Mouse (Mus musculus): Measurements from ENCODE around the gene Zc3h7b.

Zc3h7b gene

DNA sequence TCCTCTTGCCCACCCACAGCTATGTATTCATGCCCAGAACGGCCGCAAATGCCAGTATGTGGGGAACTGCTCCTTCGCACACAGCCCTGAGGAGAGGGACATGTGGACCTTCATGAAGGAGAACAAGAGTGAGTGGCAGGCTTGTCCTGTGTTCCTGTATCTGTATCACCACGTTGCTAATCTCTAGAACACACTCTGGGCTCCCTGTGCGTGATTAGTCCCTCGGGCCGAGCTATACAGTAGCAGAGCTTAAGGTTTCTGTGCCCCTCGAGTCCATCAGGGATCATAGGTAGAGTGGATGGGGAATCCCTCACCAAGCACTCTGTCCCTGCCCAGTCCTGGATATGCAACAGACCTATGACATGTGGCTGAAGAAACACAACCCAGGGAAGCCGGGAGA, 47.6 kb downstream of the Zc3h7b start:
- 91% methylated on average over 9 of the region's 9 CpGs for WGBS

DNA sequence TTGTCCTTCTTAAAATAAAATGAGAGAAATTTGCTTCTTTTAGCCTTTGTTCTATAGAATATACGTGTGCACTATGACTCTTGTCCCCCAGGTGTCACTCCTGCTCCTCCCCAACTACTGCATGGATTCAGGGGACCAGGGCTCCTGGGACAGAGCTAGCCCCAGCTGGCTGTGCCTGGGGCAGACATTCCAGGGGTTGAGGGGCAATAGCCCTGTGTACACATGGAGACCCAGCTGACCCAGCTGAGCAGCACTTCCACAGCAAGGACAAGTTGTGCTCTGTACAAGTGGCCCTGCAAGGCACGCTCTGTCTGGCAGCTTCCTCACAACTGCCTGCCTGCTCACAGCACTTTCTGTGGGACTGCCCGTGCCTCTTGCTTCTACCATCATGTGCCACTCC, 51.4 kb downstream of the Zc3h7b start:
- WGBS, result 59% methylated on average over 3 of the region's 3 CpGs

DNA sequence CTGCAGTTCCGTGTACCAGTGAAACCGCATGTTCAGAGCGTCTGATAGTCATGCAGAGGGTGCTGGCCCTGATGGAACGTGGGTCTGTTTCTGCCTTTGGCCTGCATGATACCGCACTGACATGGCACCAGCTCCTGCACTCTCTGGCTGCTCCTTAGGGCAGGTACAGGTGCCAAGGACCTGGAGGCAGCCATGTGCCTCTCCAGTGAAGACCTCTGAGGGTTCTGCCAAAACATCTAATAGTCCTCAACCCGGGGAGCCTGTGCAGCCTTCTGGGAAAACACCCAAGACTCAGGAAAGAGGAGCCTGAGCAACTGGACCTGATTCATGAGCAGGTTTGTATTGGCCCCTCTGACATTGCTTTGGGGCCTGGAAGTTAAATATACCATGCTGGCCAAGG, 53.0 kb downstream of the Zc3h7b start:
- 56% methylated on average over 6 of the region's 6 CpGs for WGBS

DNA sequence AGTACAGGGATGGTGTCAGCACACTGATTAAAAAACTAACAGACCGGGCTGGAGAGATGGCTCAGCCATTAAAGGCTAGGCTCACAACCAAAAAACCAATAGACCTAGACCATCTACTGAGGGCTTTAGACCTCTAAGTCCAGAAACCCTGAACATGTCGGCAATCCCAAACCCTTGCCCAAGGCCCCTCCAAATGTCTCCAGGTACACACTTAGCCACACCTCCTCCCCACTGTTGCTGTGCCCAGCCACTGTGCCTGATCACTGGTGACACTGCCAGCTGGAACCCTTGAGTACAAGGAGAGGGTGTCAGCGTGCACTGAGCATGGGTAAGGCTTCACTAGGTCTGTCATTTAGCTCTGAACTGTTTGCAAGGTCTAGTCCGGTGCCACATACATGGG, 53.6 kb downstream of the Zc3h7b start:
- 89% methylated on average over 4 of the region's 4 CpGs for WGBS

DNA sequence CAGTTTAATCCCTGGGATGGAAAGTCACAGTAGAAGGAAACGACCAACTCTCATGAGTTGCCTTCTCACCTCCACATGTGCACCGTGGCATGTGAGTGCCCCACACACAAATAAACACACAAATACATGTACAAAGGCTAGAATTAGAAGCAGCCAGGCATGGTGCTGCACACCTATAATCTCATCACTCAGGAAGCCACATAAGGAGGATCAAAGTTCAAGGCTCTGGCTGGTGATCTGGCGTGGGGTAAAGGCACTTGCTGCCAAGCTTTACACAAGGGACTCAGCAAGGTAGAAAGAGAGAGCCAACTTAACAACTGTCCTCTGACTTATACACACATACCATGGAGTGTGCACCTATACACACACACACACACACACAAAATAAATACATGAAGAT, 55.5 kb downstream of the Zc3h7b start:
- 87% methylated on average over 3 of the region's 3 CpGs for WGBS

DNA sequence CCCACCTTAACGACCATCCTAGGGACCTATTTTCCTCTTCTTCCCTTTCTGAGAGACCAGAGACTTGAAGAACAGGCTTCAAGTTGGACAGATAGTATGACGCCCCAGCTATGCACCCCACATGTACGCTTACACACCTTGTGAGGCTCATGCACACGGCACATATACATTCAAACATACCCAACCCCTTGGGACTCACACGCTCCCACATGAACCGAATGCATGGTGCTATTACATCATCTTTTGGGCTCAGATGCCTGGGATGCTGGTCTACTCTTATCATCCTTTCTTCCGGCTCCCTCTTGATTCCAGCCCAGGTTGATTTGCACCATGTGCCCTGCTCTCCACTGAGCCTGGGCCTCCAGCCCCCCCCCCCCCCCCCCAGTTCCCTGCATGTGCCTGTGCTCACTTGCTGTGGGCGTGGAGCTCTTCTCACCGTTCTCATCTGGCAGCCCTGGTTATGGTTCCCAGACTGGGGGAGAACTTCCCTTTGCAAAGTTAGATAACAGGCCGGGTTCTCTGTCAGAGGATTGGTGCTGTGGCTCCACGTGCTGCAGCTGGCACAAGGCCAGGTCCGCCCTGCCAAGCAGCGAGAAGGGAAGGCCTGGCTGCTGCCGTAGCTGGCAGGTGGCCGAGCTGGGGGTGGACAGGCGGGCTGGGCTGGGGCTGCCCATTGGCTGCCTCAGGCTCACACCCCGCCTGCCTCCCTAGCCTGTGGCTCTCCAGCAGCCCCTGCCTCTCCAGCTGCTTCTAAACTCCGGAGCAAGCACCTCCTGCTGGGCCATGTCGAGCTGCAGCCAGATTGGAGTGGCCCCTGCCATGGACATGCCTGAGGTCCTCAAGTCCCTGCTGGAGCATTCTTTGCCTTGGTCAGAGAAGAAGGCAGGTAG, 57.4 kb downstream of the Zc3h7b start, which contains the start of gene Tef:
Gene Tef, plus strand, starts transcription at position 421 of the 890 bp plus-strand sequence.
- WGBS, result 10% methylated on average over 19 of the region's 19 CpGs

DNA sequence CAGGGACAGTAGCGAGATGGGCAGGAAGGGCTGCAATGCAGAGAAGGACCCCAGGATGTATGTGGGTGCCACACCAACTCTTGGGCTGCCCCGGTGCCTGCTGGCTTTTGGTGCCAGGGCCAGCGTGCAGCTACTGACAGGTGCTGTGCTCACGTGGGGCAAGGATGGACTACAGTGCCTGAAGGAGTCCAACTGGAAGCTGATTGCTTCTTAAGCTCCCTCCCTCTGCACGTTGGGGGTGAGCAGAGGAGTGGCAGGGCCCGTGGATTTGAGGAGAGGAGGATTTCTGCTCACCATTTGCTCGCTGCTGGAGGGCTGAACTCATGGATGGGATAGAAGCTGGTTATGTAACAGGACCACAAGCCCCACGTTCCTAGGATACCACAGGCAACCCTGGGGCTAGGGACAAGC, 58.1 kb downstream of the Zc3h7b start:
- 5% methylated on average over 8 of the region's 8 CpGs for WGBS

DNA sequence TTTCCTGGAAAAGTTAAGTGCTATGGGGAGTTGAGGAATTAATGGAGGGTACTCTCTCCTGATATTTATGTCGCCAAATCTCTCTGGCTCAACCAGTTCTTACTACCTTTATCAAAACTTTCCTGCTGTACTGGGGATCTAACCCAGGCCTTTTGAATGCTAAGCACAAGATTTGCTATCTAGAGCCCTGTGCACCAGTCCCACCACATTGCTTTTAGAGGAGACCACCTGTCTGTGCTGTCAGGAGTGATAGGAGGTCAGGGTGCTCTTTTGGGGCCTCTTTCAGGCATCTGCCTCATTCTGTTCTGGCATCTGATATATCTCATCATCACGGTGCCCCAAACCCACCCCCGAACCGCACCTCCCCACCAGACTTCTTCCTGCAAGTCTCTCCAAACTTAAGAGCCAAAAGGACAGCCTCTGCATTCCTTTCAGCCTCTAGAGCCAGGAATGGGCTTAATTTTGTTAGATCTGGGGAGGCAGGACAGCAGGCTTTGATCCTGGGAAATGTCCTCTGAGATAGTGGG, 58.6 kb downstream of the Zc3h7b start:
- 36% methylated on average over 4 of the region's 4 CpGs for WGBS

DNA sequence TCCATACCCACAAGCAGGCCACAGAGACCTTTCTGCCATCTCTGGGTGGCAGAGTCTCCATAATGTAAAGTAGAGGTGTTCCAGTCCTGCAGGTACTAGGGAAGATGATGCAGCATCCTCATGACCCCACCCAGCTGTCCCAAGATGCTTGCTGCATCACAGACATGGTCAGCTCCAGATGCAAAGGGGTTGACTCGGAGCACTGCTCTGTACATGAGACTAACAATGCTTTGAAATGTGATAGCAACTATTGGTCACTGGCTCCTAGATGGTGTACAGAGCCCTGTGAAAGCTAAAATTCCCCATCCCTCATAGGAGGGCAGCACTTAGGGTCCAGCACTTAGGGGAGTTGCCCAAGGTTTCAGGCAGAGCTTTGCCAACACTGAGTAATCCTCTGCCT, 59.3 kb downstream of the Zc3h7b start:
- WGBS, result 70% methylated on average over 1 of the region's 1 CpGs

DNA sequence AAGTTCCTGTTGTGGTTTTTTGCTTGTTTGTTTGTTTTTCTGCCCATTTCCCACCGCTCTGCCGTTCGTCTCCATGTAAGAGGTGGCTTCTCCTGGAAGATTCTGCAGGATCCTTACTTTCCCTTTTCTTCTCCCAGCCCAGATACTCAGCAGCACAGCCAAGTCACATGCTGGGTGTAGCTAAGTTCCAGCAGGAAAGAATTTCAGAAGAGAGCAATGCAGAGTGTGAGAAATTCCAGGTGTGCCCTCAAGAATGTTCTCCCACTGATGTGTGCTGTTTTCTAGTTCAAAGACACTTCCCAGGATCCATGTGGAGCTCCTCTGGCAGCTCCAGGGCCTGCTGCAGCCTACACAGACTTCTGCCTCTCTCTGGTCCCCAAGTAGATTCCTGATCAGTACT, 60.0 kb downstream of the Zc3h7b start:
- 53% methylated on average over 3 of the region's 3 CpGs for WGBS

DNA sequence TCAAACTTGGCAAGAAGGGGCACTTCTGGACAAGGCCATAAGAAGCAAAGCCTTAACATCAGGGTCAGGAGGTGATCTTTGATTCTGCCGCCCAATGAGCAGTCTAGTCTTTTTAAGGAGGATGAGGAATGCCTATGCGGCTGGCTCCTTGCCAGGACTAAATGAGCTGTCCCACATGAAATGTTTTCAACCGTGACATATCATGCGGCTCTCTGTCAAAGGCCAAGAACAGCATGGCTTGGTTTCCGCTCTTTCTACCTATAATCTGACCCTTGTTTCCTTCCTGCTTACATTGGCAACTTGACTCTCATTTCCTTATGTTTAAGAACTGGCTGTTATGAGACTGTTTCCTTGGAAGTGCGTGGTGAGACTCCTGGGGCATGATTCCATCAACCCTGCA, 60.8 kb downstream of the Zc3h7b start:
- 55% methylated on average over 6 of the region's 6 CpGs for WGBS

DNA sequence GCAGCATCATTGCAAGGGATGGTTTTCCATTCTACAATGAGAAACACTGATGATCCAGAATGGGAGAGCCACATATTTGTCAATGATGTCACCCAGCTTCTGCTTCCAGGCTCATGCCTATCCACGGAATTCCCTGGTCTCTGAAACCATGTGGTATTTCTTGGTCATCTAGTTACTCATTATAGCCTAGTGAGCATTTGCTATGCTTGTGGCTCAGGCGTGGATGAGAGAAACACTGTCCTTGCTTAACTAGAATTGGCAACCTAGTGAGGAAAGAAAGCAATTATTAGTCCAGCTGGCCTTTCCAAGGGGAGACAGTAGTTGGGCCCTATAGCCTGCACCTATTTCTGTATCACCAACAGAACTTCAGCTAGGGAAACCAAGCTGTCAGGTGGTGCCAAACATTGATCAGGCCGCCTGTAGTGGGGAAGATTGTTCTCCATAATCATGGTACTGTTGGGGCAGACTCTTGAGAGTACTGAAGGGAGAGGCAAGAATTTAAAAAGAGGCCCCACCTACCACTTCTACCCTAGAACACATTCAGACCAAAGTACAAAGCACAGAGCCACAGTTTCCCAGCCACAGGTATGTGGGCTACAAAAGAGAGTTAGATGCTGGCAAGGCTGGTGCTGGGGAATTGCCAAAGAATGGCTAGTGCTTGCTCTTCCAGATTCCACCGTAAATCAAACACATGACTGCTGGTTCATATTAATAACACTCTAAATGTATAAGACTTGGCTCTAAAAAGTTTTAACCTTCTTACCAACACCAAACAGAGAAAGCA, 62.0 kb downstream of the Zc3h7b start:
- WGBS, result 69% methylated on average over 4 of the region's 4 CpGs

DNA sequence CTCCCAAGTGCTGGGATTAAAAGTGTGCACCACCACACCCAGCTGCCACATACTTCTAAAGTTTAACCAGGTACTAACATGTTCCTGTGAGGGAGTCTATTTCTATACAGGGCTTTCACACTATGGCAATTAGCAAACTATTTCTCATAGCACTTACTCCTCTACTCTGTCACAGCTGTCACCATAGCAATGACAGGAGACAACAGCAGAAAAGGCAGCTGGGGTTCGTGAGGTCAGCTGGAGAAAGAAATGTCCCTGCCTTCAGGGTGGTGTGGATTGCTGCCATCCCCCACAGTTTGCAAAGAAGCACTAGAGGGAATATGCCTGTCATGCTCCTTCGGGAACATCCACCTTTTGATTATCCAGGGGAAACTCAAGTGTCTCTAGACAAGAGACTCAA, 63.9 kb downstream of the Zc3h7b start:
- WGBS, result 81% methylated on average over 2 of the region's 2 CpGs

DNA sequence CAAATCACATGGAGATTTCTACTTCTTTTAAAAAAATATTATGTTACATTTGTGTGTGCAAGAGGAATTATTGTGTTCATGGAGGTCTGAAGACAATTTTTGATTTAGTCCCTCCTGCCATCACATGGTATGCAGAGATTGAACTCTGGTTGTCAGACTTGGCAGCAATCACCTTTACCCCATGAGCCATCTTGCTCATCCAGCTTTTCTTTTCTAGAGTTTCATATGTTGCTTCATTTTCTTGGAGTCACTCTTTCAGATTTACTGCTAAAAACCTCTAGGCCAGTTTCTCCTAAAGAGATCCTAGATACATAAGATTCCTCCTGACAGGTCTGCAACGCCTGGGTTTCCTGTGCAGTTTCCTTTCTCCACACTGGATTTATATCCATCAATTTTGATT, 64.7 kb downstream of the Zc3h7b start:
- WGBS, result 19% methylated on average over 1 of the region's 1 CpGs

DNA sequence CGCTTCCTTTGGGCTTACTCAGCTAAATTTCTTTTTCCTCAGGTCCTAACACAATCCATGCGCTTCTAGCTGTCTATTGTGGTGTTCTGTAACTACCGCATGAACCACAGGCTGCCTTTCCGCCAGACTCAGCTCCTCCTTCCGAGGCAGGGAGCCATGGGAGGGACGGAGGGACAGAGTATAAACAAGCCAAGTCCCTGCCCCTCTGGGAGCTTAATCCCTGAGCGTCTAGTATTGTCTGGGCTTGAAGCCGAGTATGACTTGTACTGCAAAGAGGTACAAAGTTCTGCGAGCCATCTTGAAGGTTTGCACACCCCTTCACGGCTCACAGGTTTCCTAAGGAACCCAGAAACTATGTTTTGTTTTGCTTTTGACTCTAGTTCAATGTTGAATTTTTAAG, 65.3 kb downstream of the Zc3h7b start:
- 2% methylated on average over 10 of the region's 10 CpGs for WGBS

DNA sequence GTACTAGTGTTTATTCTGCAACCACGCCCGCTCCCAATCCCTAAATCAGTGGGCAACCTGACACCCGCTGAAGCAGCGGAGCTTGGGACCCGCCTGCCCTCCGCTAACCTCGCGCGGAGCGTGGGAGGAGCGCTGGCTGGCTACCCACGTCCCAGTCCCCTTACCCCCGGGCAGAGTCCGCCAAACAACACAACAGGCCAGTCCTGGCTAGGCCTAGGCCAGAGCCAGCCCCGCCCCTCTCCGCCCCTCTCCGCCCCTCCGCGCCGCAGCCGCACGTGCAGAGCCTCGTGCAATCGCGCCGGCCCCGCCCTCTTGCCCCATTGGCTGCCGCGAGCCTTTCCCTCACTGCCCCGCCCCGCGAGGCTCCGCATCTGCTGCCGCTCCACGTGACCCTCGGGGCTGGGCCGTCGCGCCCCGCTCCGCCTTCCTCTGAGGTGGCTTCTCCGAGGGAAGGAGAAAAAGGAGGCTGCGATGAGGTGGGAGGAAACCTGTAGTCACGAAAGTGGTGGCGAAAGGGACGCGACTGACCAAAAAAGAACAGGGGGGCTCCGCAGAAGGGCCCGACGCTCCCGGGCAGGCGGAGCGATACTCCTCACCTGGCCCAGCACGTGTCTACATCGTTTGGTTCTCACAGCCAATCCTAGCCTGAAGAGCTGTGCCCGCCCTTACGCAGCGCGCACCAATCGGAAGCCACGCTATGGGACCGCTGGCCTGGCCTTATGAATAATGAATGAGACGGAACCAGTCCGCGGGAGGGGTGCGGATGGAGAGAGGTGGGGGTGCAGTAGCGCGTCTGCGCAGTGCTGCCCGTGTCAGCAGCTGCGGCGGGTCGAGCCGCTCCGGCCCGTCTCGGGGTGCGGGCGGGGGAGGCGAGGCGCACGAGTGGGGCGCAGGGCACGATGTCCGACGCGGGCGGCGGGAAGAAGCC, 66.1 kb downstream of the Zc3h7b start:
- under 1% methylated on average over 88 of the region's 89 CpGs for WGBS

DNA sequence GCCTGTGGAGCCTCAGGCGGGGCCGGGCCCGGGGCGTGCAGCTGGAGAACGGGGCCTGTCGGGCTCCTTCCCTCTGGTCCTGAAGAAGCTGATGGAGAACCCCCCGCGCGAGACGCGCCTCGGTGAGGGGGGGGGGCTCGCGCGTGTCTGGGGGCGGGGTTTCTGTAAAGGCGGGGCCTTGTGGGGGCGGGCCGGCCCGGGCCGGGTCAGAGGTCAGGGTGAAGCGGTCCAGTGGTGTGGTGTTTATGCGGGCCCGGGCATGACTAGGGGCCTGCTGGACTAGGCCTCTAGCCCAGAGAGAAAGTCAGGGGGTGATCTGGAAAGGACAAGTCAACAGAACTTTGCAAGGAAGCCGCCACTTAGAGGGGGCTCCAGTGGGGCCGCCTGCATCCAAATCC, 66.7 kb downstream of the Zc3h7b start:
- 2% methylated on average over 24 of the region's 26 CpGs for WGBS

DNA sequence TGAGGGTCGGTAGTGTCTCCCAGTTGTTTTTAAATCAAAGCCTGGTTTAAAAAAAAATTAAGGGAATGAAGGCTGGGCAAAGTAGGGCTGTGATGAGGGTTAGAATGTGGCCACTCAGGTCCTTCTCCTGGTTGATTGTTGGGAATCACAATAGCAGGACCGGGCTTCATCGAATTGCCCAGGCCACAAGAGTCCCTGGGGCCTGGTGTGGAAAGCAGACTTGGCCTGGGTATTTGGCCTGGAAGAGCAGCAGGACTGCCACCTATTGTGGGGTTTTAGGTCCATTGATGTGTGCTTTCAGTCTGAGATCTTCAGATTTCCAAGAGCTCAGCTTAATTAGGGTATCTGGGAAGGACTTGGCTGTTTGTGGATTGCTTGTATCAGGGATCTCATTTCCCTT, 67.4 kb downstream of the Zc3h7b start:
- 15% methylated on average over 3 of the region's 3 CpGs for WGBS

DNA sequence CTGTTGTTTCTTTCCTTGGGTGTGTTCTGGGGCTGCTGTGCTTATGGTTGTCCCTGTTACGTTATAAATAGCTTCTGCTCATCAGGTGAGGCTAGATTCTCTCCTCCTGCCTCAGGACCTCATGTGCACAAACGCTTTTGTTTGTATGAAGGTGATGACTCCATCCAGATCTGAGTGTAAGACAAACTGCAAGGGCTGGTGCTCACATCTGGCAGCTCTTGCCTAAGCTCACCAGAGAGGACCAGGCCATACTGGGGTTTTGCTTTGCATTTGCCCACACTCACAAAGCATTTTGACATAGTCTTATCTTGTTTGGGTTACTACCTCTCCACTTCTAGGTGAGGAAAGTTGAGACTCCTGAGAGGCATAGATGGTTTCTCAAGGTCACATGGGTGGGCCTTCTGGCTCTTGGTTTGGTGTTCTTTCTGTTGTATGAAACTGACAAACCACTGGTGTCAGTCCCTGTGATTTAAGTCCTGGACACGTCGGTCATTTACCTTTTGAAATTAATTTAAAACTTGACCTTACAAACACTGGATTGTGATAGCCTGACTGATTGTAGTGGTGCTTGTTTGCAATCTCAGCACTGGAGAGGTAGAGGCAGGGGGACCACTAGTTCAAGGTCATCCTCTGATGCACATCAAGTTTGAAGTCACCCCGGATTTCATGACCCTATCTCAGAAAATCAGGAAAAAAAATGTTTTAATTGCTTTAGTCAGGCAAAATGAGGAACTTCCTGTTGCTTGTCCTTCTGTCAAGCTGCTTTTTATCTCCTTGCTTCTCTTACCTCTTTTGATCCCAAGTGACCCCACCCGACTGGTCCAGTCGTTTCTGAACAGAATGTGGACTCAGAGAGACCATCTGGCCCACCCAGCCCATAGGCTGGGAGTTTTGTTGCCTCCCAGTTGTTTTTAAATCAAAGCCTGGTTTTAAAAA, 68.1 kb downstream of the Zc3h7b start:
- 47% methylated on average over 7 of the region's 7 CpGs for WGBS

DNA sequence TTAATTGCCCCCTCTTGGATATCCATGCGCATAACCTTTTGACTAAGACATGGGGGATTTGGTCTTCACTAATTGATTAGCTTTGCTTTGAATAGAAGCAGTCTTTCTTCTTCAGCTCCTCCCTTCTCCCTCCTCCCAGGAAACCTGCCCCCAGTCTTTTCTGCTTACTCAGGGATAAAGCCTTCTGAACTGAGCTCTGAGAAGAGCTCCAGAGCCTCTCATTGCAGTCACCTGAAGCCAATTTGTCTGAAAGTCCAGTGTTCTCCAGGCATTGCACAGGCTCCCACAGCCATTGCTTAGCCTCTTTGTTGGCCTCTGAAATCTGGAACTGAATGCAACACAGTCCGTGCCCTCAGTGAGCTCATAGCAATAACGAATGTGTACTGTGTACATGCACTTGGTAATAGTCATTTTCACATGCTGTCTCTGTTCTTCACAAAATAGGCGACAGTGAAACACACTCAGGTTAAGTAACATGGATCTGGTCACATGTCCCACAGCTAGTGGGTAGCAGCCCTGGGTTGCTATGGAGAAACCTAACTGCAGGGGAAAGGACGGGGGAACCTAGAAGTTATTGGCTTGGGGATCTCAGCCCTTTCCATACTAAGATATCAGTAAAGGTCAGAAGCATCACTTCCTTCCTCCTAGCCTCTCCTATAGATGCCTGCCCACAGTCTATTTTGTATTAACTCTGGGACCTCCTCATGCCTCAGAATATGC, 69.3 kb downstream of the Zc3h7b start:
- 22% methylated on average over 5 of the region's 5 CpGs for WGBS

Measured in cerebral cortex, adult 2 months (tissue).